Mouse (Mus musculus) cerebellum, adult 9-10 months (tissue): ENCODE data around the gene Cbr4.

Experiments used
- DNase-seq: peaks from one replicate; pipeline ENCODE4 v3.0.0; 2022

Gene Cbr4

DNA sequence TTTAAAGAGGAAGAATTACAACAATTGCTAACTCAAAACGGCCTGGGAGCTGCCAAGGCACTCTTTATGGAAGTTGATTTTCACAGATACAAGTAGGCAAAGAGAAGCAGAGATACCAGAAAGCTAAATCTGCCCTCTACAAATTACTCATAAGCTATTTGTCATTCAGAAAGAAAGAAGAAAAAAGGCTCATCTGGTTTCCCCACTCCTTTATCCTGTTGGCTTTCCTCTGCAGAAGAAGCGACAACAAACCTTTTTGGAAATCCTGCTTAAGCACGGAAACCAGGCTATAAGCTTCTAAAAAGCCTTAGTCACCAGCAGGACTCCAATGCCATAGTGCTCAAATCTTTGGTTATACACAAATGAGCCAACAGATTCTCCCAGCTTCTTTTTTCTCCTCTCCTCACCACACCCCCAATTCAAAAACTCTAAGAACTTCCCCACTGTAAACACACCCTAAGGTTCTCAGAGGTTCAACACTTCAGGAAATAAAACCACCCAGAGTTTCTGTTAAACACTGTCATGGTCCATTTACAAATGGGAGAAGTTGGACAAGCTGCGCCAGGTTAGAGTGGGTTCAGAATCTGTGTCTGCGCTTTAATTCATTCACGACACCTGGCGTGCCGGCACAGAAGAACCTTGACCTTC, 65.3 kb downstream of the Cbr4 start:
- no peak for DNase-seq

DNA sequence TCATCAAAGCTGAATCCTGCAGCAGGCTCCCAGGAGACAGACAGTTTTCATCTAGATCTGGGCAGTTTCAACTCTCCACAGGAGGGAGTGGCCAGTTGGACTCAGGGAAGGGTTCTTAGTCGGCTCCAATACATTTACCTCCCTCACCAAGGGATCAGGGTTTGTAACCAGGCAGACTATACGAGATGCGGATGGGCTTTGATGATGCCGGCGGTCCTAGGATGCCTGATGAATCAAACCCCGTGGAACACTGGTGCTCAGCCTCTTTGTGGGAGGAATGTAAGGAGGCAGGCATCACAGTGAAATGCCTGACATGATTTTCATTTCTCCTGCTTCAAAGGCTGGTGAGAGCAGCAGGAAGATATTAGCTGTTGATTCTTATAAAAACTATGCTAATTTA, 67.8 kb downstream of the Cbr4 start:
- DNase-seq, result no peak

DNA sequence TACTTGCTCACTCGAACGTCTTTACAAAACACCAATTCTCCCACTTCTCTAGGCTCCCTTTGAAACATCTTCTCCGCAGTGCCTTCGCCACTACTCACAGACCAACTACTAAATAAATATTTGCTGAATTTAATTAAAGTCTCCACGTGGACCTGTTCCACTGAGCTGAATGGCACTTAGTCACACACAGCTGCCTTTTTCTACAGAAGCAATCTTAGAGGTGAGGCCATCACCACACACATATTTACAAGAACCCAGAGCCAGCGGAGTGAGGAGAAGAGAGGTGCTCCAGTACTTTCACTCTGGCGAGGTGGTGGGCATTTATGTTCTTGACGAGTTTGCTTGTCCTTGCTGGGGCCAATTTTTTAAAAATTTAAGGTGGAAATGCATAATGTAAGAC, 68.7 kb downstream of the Cbr4 start:
- DNase-seq, result no peak
